Mouse (Mus musculus): ENCODE results near the gene Nppb.

- TF ChIP-seq POLR2A (IDR thresholded peaks at IDR 0.05; ENCODE audit: low read depth, low read length) (no peak), USF1 (IDR thresholded peaks at IDR 0.05; ENCODE audit: low read depth, low read length) (no peak), CTCF (conservative IDR thresholded peaks at IDR 0.05 in 1 of 2, IDR thresholded peaks at IDR 0.05 in 1 of 2; ENCODE audit: low read depth in 2 of 2, low read length in 2 of 2) (no peak), ZNF384 (IDR thresholded peaks at IDR 0.05; ENCODE audit: low read depth, low read length) (no peak), PAX5 (IDR thresholded peaks at IDR 0.05; ENCODE audit: low read length) (no peak), USF2 (conservative IDR thresholded peaks at IDR 0.05; ENCODE audit: low read depth, low read length) (no peak)
These were observed 44.3 kb upstream of the Nppb start for GRCm38 (mm10) chr4:147941045-147942020.
